Mouse (Mus musculus) lung, adult 18-20 months (tissue): Measurements from ENCODE around the gene Gsdma2.
"Not testable (repeated sequence)": the region's sequence is repeated elsewhere in the genome, so short reads cannot be mapped to it uniquely, and the experiment has no call there.

Source experiments
- DNase-seq, 2 experiments: peaks; one replicate each; pipeline ENCODE4 v3.0.0; 2022; ENCODE audit warnings: mixed read lengths in 2 of 2

The Gsdma2 gene

DNA sequence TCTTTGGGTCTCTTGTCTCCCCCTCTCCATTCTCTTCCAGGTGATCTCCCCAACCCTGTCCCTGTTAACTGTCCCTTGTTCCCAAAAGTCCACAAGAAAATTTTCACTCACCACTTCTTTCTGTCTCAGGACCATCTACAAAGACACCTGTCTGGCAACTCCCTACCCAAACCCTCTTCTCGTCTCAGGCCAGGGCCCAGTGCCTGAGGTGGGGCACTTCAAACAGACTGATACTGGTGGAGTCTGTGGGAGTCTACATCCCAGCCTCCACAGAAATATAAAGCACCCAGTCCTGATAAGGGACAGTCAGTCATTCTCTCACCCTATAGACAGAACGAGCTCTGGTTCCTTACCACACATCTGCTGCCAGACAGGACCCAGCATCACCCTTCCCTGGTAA lies at the start of gene Gsdma2:
Gsdma2 (plus strand) TSS at position 301 of the 400 bp plus-strand sequence.
- no peak for DNase-seq

- peak; percentile 44 to 58 for DNase-seq
These were observed 49.2 kb upstream of the Gsdma2 start for GRCm38 (mm10) chr11:98597363-98597762.

- peak in 1 of 2 experiments; percentile 29 for DNase-seq
These were observed 48.6 kb upstream of the Gsdma2 start, which contains the start of gene Lrrc3c for GRCm38 (mm10) chr11:98597991-98598390. TSS of gene Lrrc3c (plus strand) at chr11:98598291.

GRCm38 (mm10) chr11:98598851-98599290 lies 47.7 kb upstream of the Gsdma2 start:
- peak; percentile 30 to 39 for DNase-seq

- DNase-seq, result no peak
These were observed 47.3 kb upstream of the Gsdma2 start for GRCm38 (mm10) chr11:98599291-98599690.

DNA sequence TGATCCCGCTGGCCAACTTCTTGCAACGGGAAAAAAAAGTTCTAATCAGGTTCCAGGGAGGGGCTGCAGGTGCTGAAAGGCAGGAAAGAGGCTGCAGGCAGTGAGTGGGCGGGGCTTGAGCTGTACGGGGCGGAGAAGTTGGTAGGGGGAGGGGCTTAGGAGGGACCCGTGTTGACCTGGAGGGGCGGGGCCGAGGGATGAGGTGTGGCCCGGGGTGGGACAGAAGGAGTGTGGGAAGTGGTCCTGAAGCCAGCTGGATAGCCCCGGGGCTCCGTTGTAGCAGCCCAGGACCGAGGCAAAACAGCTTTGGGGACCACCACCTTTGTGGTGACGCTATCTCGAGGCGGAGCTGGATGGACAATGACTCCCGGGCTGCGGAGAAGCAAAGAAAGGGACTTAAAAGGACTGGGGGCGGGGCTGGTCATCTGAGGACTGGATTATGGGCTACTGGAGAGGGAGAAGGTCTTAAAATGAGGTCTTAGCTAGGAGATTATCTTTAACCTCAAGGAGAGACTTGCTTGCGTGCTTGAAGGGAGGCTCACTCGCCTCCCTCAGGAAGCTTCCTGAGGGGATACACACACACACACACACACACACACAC lies 44.4 kb upstream of the Gsdma2 start:
- peak in 1 of 2 experiments; percentile 38 for DNase-seq

DNA sequence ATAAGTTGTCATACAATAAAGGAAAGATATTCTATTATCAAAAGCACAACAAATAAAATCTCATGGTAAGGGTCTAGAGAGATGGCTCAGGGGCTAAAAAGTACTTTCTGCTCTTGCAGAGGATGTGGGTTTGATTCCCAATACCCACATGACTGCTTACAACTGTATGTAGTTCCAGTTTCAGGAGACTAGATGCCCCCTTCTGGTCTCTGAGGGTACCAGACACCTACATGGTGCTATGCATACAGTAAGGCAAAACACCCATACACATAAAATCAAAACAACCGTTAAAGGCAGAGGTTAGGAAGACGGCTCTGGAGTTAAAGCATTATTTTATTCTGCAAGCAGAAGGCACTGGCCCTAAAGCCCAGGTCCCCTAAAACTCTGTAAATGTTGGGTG lies 42.6 kb upstream of the Gsdma2 start:
- DNase-seq, result no peak

DNA sequence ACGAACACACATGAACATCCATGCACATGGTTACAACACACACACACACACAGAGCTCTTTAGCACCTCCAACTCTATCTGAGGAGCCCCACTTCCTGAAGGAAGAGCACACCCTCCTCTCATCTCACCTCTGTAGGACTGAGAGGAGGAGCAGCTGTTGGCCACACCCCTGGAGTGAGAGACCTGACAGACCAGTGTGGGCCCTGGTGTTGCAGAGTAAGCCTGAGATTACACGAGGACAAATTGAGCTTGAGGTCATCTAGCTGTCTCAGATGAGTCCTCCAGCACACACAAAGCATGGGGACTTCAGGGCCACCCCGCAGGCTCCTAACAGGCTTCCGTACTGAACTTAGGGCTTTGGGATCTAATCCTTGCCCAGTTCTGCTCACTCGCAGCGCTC lies 41.6 kb upstream of the Gsdma2 start:
- DNase-seq, result not testable (repeated sequence)

DNA sequence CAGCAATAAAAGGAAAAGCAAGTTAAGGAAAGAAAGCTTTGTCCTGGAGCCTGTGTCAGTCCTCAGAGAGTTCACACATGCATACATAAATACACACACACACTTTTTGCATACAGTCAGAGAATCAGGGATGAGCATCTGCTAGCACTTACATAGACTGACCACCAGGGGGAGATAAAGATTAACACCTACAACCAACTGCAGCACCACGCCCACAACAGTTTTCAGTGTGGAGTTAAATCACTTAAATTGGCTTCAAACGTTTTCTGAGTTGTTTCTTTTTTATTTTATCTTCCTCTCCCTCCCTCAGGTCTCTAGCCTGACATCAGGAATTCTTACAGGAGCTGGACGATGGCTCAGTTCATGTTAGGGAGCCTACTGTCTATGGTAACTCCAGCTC lies 39.8 kb upstream of the Gsdma2 start:
- DNase-seq, result peak in 1 of 2 experiments; percentile 32

- DNase-seq, result no peak
These were observed 25.8 kb upstream of the Gsdma2 start for GRCm38 (mm10) chr11:98620791-98621190.

GRCm38 (mm10) chr11:98623981-98624380 lies 22.6 kb upstream of the Gsdma2 start:
- DNase-seq, result not testable (repeated sequence)

- not testable (repeated sequence) for DNase-seq
These were observed 22.2 kb upstream of the Gsdma2 start for GRCm38 (mm10) chr11:98624381-98624780.

DNA sequence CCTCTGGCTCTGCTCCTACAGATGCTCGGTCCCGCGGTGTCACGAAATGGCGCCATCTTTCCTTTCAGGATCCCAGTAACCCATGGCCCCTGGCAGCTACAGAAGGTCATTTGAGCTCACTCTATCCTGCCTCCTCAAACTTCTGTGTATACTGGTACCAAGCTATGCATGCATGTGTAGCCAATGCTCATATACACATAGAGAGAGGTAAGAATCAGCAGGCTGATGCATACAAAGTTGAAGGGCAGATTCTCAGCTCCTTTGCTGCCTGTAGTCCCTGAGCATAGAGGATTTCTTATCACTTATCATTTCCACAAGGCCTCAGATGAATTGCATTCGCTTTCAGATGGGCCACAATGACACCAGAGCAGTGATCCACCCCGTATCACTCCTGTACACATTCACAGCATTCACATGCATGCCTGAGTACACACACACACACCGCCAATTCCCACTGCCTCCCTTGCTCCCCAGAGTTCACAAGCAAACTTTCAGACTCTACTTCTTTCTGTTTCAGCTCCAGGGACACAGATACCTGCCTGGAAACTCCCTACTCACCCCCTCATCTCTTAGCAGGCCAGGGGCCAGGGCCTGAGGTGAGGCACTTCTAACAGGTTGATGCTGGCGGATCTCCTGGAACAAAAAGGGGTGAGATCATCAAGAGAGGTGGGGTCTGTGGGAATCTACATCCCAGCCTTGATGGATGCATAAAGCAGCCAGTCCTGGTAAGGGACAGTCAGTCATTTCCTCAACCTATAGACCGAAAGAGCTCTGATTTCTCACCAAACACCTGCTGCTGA lies 20.7 kb upstream of the Gsdma2 start, which contains the start of the genes Gm12355 and Gsdma3:
Gm12355 (minus strand) TSS at position 51 of the 800 bp plus-strand sequence.
Gsdma3 (plus strand) TSS at position 750 of the 800 bp plus-strand sequence.
- no peak for DNase-seq

DNA sequence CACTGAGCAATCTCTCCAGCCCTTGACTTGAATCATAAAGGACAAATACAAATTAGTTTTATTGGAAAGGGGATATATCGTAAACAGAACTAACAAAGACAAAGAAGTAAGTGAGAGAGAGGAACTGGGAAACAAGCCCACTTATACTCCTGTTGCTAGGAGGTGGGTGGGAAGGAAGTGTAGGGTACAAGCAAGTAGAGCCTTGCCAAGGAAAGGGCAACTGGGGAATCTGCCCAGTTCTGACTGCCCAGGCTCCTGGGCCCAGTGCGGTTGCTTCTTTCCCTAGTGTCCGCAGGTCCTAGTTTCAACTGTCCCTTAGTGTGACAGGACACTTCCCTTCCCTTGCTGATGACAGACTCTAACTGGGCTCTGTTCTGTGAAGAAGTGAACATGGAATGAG lies 17.9 kb upstream of the Gsdma2 start:
- DNase-seq, result no peak

GRCm38 (mm10) chr11:98630646-98631045 lies 15.9 kb upstream of the Gsdma2 start:
- no peak for DNase-seq

DNA sequence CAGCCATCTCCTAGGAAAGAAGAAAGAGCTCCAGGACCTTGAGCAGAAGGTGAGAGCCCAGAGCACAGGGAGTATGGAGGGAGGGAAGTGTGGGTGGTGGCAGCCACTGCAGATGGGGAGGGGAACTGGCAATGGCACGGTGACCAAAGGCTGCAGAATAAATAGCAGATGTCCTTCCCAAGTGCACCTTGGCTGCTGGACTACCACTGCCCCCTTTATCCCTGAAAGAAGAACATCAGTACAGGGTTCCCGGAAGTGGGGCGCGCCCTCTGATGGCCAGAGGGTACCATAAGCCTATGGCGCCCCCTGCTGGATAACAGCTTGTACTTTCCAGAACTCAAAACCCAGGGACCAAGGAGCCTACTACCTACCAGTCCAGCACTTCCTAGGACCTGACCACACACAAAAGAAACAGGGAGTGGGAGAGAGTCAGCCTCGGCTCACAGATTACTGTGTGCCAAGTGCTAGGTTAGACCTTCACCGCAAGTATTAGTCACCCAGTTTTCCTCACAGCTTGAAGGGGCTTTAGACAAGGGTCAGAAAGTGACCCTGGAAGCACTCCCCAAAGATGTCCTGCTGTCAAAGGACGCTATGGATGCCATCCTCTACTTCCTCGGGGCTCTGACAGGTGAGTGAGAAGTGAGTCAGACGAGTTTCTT lies 11.1 kb upstream of the Gsdma2 start:
- DNase-seq, result peak in 1 of 2 experiments; percentile 15

GRCm38 (mm10) chr11:98637501-98637900 lies 9.1 kb upstream of the Gsdma2 start:
- no peak for DNase-seq

- no peak for DNase-seq
These were observed 6.5 kb upstream of the Gsdma2 start for GRCm38 (mm10) chr11:98640091-98640490.

- no peak for DNase-seq
These were observed 1.8 kb upstream of the Gsdma2 start for GRCm38 (mm10) chr11:98644757-98645156.

GRCm38 (mm10) chr11:98645946-98646345 lies 613 bp upstream of the Gsdma2 start:
- no peak for DNase-seq

DNA sequence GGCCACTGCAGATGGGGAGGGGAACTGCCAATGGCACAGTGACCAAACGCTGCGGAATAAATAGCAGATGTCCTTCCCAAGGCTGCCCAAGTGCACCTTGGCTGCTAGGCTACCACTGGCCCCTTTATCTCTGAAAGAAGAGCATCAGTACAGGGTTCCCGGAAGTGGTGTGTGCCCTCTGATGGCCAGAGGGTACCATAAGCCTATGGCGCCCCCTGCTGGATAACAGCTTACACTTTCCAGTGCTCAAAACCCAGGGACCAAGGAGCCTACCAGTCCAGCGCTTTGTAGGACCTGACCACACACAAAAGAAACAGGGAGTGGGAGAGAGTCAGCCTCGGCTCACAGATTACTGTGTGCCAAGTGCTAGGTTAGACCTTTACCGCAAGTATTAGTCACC lies 8.5 kb downstream of the Gsdma2 start:
- peak; percentile 17 to 38 for DNase-seq

GRCm38 (mm10) chr11:98660517-98660916 lies 14.0 kb downstream of the Gsdma2 start:
- peak in 1 of 2 experiments; percentile 40 for DNase-seq

DNA sequence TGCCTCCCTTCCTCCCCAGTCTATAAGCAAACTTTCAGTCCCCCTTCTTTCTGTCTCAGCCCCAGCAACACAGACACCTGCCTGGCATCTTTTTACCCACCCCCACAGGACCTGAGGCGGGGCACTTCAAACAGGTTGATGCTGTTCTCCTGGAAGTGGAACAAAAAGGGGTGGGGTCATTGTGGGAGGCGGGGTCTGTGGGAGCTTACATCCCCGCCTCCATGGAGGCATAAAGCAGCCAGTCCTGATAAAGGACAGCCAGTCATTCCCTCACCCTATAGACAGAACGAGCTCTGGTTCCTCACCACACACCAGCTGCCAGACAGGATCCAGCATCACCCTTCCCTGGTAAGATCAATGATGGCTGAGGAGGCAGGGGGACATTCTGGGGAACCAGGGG lies 17.5 kb downstream of the Gsdma2 start, which contains the start of gene Gsdma:
Gsdma (plus strand) TSS at position 261 of the 400 bp plus-strand sequence.
- DNase-seq, result no peak
